Mouse (Mus musculus): ENCODE data around the gene Gm20388.

GRCm38 (mm10) chr8:120530954-120531656 lies 620.5 kb downstream of the Gm20388 start:
- no peak for TF ChIP-seq CTCF (IDR thresholded peaks at IDR 0.05; ENCODE audit: insufficient read depth, low read depth, low read length)
- TF ChIP-seq POLR2A (IDR thresholded peaks at IDR 0.05; ENCODE audit: insufficient read depth, low read depth, low read length): no peak

Measured in olfactory bulb, adult 2 months (tissue).